Mouse (Mus musculus) hindbrain, embryonic 12.5 days (tissue): Measurements from ENCODE around the gene Alkal2. TPM values are rescaled to one million over a fixed set of nuclear protein-coding genes. Genes with fewer than 3 reads are reported as not detected.
A peak's percentile ranks its signal among the peaks of the same experiment; 100 is the strongest.

Experiments used
- ATAC-seq: fragments of 200-750 bp; cut with Nextera tagmentation; 2 replicates; pipeline ENCODE4 v1.8.0; 2017; ENCODE audit warnings: moderate TSS enrichment; ENCODE audit not compliant: low FRiP score
- H3K27ac ChIP-seq: fragments of 300-500 bp; sonication (generic); 2 replicates; pipeline ENCODE4 v1.5.1; 2016; ENCODE audit warnings: mild to moderate bottlenecking
- H3K27me3 ChIP-seq: fragments of 300-500 bp; sonication (generic); 2 replicates; pipeline ENCODE4 v1.6.1; 2016; ENCODE audit warnings: mild to moderate bottlenecking
- H3K36me3 ChIP-seq: fragments of 300-500 bp; sonication (generic); 2 replicates; pipeline ENCODE4 v1.6.1; 2016; ENCODE audit warnings: mild to moderate bottlenecking
- H3K4me1 ChIP-seq: fragments of 300-500 bp; sonication (generic); 2 replicates; pipeline ENCODE4 v1.6.1; 2016
- H3K4me2 ChIP-seq: fragments of 300-500 bp; sonication (generic); replicated peaks from 2 replicates; pipeline ENCODE4 v1.6.1; 2016; ENCODE audit warnings: mild to moderate bottlenecking
- H3K4me3 ChIP-seq: fragments of 300-500 bp; sonication (generic); 2 replicates; pipeline ENCODE4 v1.5.1; 2016; ENCODE audit warnings: mild to moderate bottlenecking
- H3K9ac ChIP-seq: fragments of 300-500 bp; sonication (generic); 2 replicates; pipeline ENCODE4 v1.6.1; 2016; ENCODE audit warnings: mild to moderate bottlenecking, moderate library complexity
- H3K9me3 ChIP-seq: fragments of 300-500 bp; sonication (generic); replicated peaks from 2 replicates; pipeline ENCODE4 v1.6.1; 2016; ENCODE audit warnings: mild to moderate bottlenecking
- WGBS: fragments of 180-500 bp; shearing (Covaris S2); methylation state at CpG from one replicate; pipeline ENCODE4 v1.1.7; 2016; 5-methylcytosine and 5-hydroxymethylcytosine counted together
- polyA plus RNA-seq: library from polyadenylated mRNA; unstranded; fragments of >200 nt; fragmentation: Nextera tagmentation; extraction: Ambion mirVana; gene quantifications from 2 replicates; pipeline ENCODE4 v1.2.1, GENCODE M21; 2016

Gene Alkal2
- polyA plus RNA-seq = 0.21 and 1.2 TPM in 2 replicates

GRCm38 (mm10) chr12:30883986-30884621 lies at the start of gene Alkal2:
Gene Alkal2 (plus strand): TSS chr12:30884322.
- Histone ChIP-seq H3K27ac (no peak within 1 kb of the TSS), H3K9ac (peak within 1 kb of the TSS; percentile 57), H3K27me3 (peaks cover 47% of the 10 kb centered on the region), H3K4me3 (peak within 1 kb of the TSS; percentile 53), H3K36me3 (no peaks in the 10 kb centered on the region), H3K4me1 (peaks cover 14% of the 10 kb centered on the region), H3K9me3 (no peaks in the 10 kb centered on the region), H3K4me2 (peak within 1 kb of the TSS; percentile 100)
- peak; percentile 77; the same call in 1 of the 2 replicates for ATAC-seq
- WGBS = under 1% methylated on average over 51 of the region's 58 CpGs

GRCm38 (mm10) chr12:30848521-30848920 lies 35.6 kb upstream of the Alkal2 start:
- no peak overlapping the region for H3K4me2 ChIP-seq
- 82% methylated on average over 1 of the region's 1 CpGs for WGBS
- H3K27me3 ChIP-seq = no peaks in the 10 kb centered on the region
- H3K4me1 ChIP-seq = no peaks in the 10 kb centered on the region
- ATAC-seq = no peak
- H3K36me3 ChIP-seq = no peaks in the 10 kb centered on the region
- H3K9ac ChIP-seq = no peak overlapping the region
- no peaks in the 10 kb centered on the region for H3K9me3 ChIP-seq
- H3K27ac ChIP-seq = no peak overlapping the region
- H3K4me3 ChIP-seq = no peak overlapping the region

GRCm38 (mm10) chr12:30850902-30851301 lies 33.2 kb upstream of the Alkal2 start:
- H3K4me2 ChIP-seq = no peak overlapping the region
- no peaks in the 10 kb centered on the region for H3K36me3 ChIP-seq
- no peak overlapping the region for H3K9ac ChIP-seq
- no peak for ATAC-seq
- no peaks in the 10 kb centered on the region for H3K4me1 ChIP-seq
- no peak overlapping the region for H3K4me3 ChIP-seq
- H3K27ac ChIP-seq = no peak overlapping the region
- no peaks in the 10 kb centered on the region for H3K27me3 ChIP-seq
- 69% methylated on average over 2 of the region's 2 CpGs for WGBS
- H3K9me3 ChIP-seq = no peaks in the 10 kb centered on the region

- 92% methylated on average over 6 of the region's 6 CpGs for WGBS
- Histone ChIP-seq H3K4me2 (no peak overlapping the region), H3K4me1 (no peaks in the 10 kb centered on the region), H3K9ac (no peak overlapping the region), H3K9me3 (no peaks in the 10 kb centered on the region), H3K27ac (no peak overlapping the region), H3K27me3 (no peaks in the 10 kb centered on the region), H3K4me3 (no peak overlapping the region), H3K36me3 (no peaks in the 10 kb centered on the region)
- no peak for ATAC-seq
These were observed 32.3 kb upstream of the Alkal2 start for GRCm38 (mm10) chr12:30851871-30852270.

- 77% methylated on average over 6 of the region's 6 CpGs for WGBS
These were observed 28.5 kb upstream of the Alkal2 start for GRCm38 (mm10) chr12:30855442-30856159.

GRCm38 (mm10) chr12:30856172-30856571 lies 27.9 kb upstream of the Alkal2 start:
- Histone ChIP-seq H3K4me2 (no peak overlapping the region), H3K4me3 (no peak overlapping the region), H3K27ac (no peak overlapping the region), H3K9me3 (no peaks in the 10 kb centered on the region), H3K9ac (no peak overlapping the region), H3K36me3 (no peaks in the 10 kb centered on the region), H3K27me3 (no peaks in the 10 kb centered on the region), H3K4me1 (no peaks in the 10 kb centered on the region)
- ATAC-seq = no peak
- WGBS = 93% methylated on average over 5 of the region's 5 CpGs

More at GRCm38 (mm10) chr12:30855442-30856159, 28.5 kb upstream of the Alkal2 start:
- Histone ChIP-seq H3K36me3 (no peaks in the 10 kb centered on the region), H3K27me3 (no peaks in the 10 kb centered on the region), H3K9me3 (no peaks in the 10 kb centered on the region), H3K9ac (no peak overlapping the region), H3K4me3 (no peak overlapping the region), H3K4me1 (no peaks in the 10 kb centered on the region), H3K27ac (no peak overlapping the region), H3K4me2 (no peak overlapping the region)
- ATAC-seq = no peak

- no peak for ATAC-seq
- H3K9me3 ChIP-seq = no peaks in the 10 kb centered on the region
- H3K36me3 ChIP-seq = no peaks in the 10 kb centered on the region
- H3K9ac ChIP-seq = no peak overlapping the region
- no peak overlapping the region for H3K4me2 ChIP-seq
- no peaks in the 10 kb centered on the region for H3K4me1 ChIP-seq
- 61% methylated on average over 2 of the region's 2 CpGs for WGBS
- no peak overlapping the region for H3K27ac ChIP-seq
- H3K27me3 ChIP-seq = no peaks in the 10 kb centered on the region
- no peak overlapping the region for H3K4me3 ChIP-seq
These were observed 19.8 kb upstream of the Alkal2 start for GRCm38 (mm10) chr12:30864347-30864746.

GRCm38 (mm10) chr12:30865781-30866180 lies 18.3 kb upstream of the Alkal2 start:
- Histone ChIP-seq H3K36me3 (no peaks in the 10 kb centered on the region), H3K9ac (no peak overlapping the region), H3K4me1 (no peaks in the 10 kb centered on the region), H3K4me2 (no peak overlapping the region), H3K4me3 (no peak overlapping the region), H3K27ac (no peak overlapping the region), H3K9me3 (no peaks in the 10 kb centered on the region), H3K27me3 (no peaks in the 10 kb centered on the region)
- WGBS = 85% methylated on average over 4 of the region's 4 CpGs
- no peak for ATAC-seq

- peaks cover 7% of the 10 kb centered on the region for H3K4me1 ChIP-seq
- no peak overlapping the region for H3K4me3 ChIP-seq
- 66% methylated on average over 6 of the region's 6 CpGs for WGBS
- no peaks in the 10 kb centered on the region for H3K36me3 ChIP-seq
- H3K4me2 ChIP-seq = no peak overlapping the region
- H3K27ac ChIP-seq = no peak overlapping the region
- no peaks in the 10 kb centered on the region for H3K9me3 ChIP-seq
- no peak overlapping the region for H3K9ac ChIP-seq
- H3K27me3 ChIP-seq = peaks cover 27% of the 10 kb centered on the region
- no peak for ATAC-seq
These were observed 4.7 kb upstream of the Alkal2 start for GRCm38 (mm10) chr12:30879447-30879846.

GRCm38 (mm10) chr12:30883592-30883985 lies 533 bp upstream of the Alkal2 start:
- 17% methylated on average over 4 of the region's 4 CpGs for WGBS
- peaks cover 47% of the 10 kb centered on the region for H3K27me3 ChIP-seq
- peak; percentile 40; the same call in 1 of the 2 replicates for ATAC-seq
- H3K9me3 ChIP-seq = no peaks in the 10 kb centered on the region
- peak overlapping the region; percentile 100 for H3K4me2 ChIP-seq
- H3K27ac ChIP-seq = no peak overlapping the region
- H3K4me1 ChIP-seq = peaks cover 14% of the 10 kb centered on the region
- peak overlapping the region; percentile 53 for H3K4me3 ChIP-seq
- H3K36me3 ChIP-seq = no peaks in the 10 kb centered on the region
- no peak overlapping the region for H3K9ac ChIP-seq

- ATAC-seq = peak; percentile 58; the same call in 1 of the 2 replicates
These were observed 604 bp downstream of the Alkal2 start for GRCm38 (mm10) chr12:30884622-30885230.

GRCm38 (mm10) chr12:30885891-30886290 lies 1.8 kb downstream of the Alkal2 start:
- Histone ChIP-seq H3K27ac (no peak overlapping the region), H3K4me1 (peaks cover 14% of the 10 kb centered on the region), H3K4me2 (no peak overlapping the region), H3K9me3 (no peaks in the 10 kb centered on the region), H3K36me3 (no peaks in the 10 kb centered on the region), H3K4me3 (no peak overlapping the region), H3K27me3 (peaks cover 47% of the 10 kb centered on the region), H3K9ac (no peak overlapping the region)
- no peak for ATAC-seq
- WGBS = 73% methylated on average over 6 of the region's 6 CpGs

More at GRCm38 (mm10) chr12:30884622-30885230, 604 bp downstream of the Alkal2 start:
- 8% methylated on average over 39 of the region's 39 CpGs for WGBS
- Histone ChIP-seq H3K27ac (no peak overlapping the region), H3K36me3 (no peaks in the 10 kb centered on the region), H3K4me2 (peak overlapping the region; percentile 100), H3K27me3 (peaks cover 47% of the 10 kb centered on the region), H3K4me1 (peaks cover 14% of the 10 kb centered on the region), H3K9ac (peak overlapping the region; percentile 57), H3K9me3 (no peaks in the 10 kb centered on the region), H3K4me3 (peak overlapping the region; percentile 53)
